Mouse (Mus musculus) adrenal gland, postnatal 14 days (tissue): ENCODE results near the gene Paqr6. TPM values are rescaled to one million over a fixed set of nuclear protein-coding genes. Genes with fewer than 3 reads are reported as not detected.

Source experiments
- DNase-seq: peaks from one replicate; pipeline ENCODE4 v3.0.0; 2021; ENCODE audit warnings: mixed read lengths
- long read RNA-seq, 2 experiments: library from polyadenylated mRNA; stranded (forward); transcript quantifications; one replicate each; pipeline ENCODE4 v2.0.0; 2021
- total RNA-seq: library from RNA; stranded (reverse); gene quantifications from 2 replicates; pipeline ENCODE4 v1.2.3, GENCODE M21; 2021

Paqr6 gene
- 3.0 TPM in 2 replicates for total RNA-seq
- long read RNA-seq, experiment 1, partial matches to known transcripts, result 1 of 5 reads
- long read RNA-seq, experiment 1, other reads (novel, unspliced or antisense), result 2 of 5 reads
- long read RNA-seq, experiment 2, partial matches to known transcripts, result 0 of 6 reads
- long read RNA-seq, experiment 2, other reads (novel, unspliced or antisense), result 4 of 6 reads

DNA sequence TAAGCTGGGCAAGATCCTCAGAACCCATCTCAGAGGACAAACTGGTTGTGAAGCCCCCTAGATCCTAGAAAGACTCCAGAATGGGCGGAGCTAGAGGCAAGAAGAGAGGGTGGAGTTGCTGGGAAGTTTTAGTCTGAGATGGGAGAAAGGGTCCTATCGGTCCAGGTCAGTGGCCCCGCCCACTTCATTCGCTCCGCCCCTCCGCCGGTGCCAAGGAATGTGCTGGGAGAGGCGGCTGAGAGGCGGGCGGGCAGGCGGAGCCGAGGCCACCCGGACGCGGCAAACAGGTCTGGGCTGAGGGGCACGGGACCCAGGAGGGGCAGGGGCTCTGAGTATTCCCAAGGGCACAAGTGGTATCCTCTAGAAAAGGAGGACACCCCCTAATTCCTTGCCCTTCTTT lies at the start of gene Paqr6:
Paqr6 (plus strand) TSS at position 248 of the 400 bp plus-strand sequence.
- peak; percentile 84 for DNase-seq

GRCm38 (mm10) chr3:88324951-88325405 lies 39.4 kb upstream of the Paqr6 start, which contains the start of gene Glmp:
Gene Glmp (plus strand): TSS chr3:88325023.
- peak; percentile 70 for DNase-seq

DNA sequence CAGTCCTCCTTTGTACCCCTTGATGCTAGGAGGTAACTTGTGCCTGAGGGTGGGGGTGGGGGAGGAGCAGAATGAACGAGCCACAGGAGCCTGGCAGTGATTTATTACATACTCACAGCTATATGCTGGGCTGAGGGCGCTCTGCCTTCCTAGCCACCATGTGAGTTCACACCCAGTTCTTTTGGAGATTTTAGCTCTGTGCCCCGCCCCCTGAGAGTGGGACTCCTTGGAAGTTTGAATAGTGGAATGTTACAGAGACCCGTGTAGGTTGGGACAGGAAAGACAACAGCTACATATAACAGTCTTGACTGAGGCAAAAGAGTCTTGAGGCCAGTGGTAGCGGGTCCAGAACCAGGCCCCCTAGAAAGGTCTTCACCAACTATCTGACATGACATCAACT lies 35.4 kb upstream of the Paqr6 start:
- DNase-seq, result no peak

DNA sequence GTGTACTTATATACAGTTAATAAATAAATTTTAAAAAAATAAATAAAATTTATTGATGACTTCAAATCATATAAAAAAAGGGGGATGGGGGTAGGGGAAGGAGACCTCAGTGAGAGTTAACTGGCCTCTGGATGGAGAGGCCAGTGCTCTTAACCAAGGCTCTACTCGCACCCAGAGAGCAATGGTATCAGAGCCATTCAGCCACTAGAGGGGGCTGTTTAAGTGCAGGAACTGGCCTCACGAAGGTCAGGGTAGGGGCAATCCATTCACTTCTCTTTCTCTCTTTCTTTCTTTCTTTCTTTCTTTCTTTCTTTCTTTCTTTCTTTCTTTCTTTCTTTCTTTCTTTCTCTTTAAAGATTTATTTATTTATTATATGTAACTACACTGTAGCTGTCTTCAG lies 33.1 kb upstream of the Paqr6 start:
- peak; percentile 82 for DNase-seq

- no peak for DNase-seq
These were observed 30.2 kb upstream of the Paqr6 start for GRCm38 (mm10) chr3:88334029-88334658.

GRCm38 (mm10) chr3:88334902-88335435 lies 29.4 kb upstream of the Paqr6 start:
- DNase-seq, result no peak

DNA sequence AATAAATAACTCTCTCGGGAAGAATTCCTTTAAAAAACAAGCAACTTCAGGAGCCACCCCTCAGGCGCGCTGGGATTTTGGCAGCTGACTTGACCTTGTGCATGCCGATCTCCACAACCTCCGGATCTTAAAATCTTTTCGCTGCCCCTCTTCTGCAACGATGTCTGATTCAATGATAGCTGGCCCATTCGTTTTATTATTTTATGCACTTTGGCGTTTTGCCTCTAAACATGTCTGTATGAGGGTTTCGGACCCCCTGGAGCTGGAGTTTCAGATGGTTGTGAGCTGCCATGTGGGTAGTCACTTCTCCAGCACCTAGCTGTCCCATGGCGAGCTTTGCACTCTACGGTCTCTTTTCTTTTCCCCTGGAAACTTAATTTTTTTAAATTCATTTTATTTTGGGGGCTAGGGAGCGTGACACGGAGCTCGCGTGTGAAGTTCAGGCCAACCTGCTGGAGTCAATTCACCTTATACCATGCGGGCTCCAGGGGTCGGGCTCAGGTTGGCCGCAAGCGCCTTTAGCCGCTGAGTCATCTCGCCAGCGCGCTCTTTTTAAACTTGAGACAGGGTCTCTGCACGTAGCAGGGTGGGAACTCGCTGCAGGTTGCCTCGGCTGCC lies 28.8 kb upstream of the Paqr6 start:
- peak; percentile 70 for DNase-seq

DNA sequence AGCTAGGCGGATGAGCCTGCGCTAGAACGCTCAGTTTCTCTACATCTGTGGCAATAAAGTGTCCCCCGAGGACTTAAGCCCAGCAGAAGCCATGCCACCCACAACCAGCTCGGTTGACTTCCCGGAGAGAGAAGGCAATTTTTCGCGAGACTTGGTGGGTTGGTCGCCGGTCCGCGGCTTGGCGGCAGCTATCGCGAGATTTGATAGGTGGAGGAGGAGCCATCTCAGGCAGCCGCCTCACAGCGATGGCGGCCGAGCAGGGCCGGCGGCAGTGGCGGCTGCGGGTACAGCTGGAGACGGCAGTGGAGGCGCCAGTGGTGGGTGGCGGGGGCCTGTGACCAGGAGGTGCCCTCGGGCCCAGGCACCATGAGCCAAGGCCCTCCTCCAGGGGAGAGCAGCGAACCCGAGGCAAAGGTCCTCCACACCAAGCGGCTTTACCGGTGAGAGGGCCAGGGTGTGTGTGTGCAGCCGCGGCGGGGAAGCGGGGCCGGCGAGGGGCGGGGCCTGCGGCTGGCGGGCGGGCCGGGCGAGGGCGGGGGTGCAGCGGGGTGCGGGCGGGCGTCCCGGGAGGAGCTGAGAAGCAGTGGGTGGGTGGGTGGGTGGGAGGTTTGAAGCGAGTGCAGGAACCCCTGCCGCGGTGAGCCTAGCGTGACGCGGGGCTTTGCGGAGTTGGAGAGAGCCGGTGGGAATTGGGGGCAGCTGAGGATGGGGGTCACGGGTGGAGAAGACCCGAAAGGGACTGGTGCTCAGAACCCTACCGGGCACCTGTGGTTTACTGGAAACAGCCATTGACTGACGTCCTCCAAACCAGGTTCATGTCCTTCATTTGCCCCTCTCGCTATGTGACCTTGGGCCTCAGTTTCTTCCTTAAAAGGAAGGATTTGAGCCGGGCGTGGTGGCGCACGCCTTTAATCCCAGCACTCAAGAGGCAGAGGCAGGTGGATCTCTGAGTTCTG lies 28.0 kb upstream of the Paqr6 start, which contains the start of the genes Tmem79 and Smg5:
Tmem79 (minus strand) TSS at position 91 of the 956 bp plus-strand sequence.
Smg5 (plus strand) TSS at position 203 of the 956 bp plus-strand sequence.
- DNase-seq, result peak; percentile 98

DNA sequence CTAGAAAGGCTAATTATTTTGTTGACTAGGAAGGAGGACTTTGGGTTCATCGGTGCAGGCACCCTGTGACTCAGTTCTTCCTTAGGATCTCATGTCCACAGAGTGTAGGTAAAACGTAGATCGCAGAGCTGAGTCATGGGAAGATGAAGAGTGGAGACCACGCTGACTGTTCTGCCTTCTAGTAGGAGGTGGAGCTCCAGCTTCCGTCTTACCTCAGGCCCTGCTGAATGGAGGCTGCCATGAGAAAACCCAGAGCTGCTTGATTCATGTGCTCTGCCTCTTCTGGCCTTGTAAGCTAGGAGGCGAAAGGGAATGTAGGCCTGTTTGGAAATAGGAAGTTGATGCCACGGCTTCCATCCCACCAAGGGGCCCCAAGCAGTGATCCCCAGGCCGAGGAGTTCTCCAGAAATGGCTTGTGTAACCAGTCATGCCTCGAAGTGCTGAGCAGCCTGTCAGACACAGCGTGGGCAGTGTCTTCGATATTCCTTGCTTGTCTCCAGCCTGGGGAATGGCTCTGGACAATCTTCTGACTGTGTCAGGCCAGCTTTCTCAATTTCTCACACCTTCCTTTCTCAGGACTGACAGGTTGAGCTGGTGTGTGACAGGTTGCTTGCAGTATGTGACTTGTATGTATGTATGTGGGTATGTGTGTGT lies 26.9 kb upstream of the Paqr6 start:
- DNase-seq, result no peak

GRCm38 (mm10) chr3:88338316-88338715 lies 26.1 kb upstream of the Paqr6 start:
- no peak for DNase-seq

DNA sequence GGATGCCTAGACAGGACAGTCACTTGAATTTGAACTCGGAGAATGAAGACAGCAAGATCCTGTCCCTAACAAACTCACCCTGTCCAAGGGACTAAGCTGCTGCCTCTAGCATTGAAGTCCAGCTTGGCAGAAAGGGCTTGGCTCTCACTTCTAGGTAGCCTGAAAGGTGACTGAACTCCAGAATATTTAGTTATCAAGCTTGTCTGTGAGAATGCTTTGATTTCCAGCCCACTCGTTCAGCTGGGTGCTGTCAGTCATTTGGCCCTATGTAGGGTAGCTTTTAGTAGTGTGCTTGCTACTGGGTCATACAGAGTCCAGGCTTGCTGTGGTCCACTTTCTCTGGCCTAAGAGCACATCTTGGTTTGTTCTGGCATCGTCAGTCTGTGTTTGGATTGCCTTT lies 25.4 kb upstream of the Paqr6 start:
- DNase-seq, result no peak

GRCm38 (mm10) chr3:88350732-88351131 lies 13.7 kb upstream of the Paqr6 start:
- DNase-seq, result no peak

DNA sequence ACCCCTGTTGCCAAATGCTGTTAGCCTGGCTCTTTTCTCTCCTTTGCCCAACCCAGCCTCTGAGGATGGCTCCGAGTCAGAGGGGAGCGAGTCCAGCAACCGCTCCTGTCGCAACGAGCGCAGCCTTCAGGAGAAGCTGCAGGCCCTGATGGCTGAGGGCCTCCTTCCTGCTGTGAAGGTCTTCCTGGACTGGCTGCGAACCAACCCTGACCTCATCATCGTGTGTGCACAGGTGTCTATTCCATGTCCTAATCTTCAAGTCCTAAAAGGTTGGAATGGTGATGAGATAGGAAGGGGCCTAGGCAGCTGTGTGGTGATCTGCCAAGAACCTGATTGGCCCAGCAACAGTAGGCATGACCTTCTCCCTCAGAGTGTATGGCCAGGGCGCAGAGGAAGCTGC lies 11.5 kb upstream of the Paqr6 start:
- peak; percentile 47 for DNase-seq

DNA sequence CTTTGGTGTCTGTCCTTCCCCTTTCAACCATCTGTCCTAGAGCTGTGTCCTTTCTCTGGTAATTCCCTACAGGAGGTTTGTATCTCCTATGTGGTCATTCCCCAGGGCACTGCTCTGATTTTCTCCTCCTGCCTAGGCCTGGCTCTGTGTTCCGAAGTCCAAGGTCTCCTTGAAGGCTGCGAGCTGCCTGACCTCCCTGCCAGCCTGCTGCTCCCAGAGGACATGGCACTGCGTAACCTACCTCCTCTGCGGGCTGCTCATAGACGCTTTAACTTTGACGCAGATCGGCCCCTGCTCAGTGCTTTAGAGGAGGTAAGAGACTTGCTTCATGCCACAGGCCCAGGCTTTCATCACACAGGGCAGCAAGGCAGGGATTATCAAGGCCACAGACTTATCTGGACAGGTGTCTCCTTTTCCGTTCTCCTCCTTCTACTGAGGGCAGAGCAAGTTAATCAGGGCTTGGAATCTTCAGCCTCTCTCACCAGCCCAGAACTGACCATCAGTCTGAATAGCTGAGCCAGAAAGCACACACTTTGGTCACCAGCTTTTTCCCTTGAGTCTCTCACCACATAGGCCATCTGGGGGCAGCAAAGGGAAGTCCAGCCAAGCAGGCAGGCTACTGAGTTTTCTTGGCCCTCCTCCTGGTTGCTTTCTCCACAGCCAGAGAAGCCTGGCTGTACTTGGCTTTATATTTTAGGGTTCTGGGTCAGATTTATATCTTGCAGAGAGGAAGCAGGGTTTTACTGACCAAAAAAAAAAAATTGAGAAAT lies 9.8 kb upstream of the Paqr6 start:
- DNase-seq, result peak; percentile 80

GRCm38 (mm10) chr3:88359584-88359983 lies 4.8 kb upstream of the Paqr6 start:
- no peak for DNase-seq

GRCm38 (mm10) chr3:88359989-88360388 lies 4.4 kb upstream of the Paqr6 start:
- no peak for DNase-seq

DNA sequence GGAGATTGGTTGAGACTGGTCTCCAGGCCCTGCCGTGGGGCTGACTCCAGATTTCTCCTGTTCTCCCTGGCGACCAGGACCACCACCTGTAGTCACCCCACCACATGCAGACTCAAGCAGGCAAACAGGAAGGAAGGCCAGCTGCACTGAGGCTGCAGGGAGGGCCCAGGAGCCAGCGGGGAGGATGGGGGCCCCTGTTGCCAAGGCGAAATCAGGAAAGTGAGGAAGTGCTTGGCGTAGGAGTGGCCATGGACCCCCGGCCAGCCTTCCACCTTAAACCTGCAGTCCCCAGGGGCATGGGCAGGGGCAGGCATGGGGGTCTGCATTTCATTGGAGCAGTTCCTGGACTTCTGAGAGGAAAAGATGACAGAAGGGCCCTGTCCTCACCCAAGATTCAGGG lies 3.3 kb upstream of the Paqr6 start:
- no peak for DNase-seq

GRCm38 (mm10) chr3:88361612-88362313 lies 2.6 kb upstream of the Paqr6 start:
- no peak for DNase-seq

- DNase-seq, result no peak
These were observed 684 bp upstream of the Paqr6 start for GRCm38 (mm10) chr3:88363700-88364099.
